Mouse (Mus musculus) CH12.LX (cell line): Measurements from ENCODE around the gene Olfr190. TPM values are rescaled to one million over a fixed set of nuclear protein-coding genes. Genes with fewer than 3 reads are reported as not detected.
"Not testable (repeated sequence)": the region's sequence is repeated elsewhere in the genome, so short reads cannot be mapped to it uniquely, and the experiment has no call there.

Source experiments
- DNase-seq: peaks from one replicate; pipeline ENCODE4 v3.0.0-alpha.2; 2013; ENCODE audit errors: extremely low read depth
- H3K27ac ChIP-seq: 2 replicates; pipeline ENCODE4 v1.5.1; 2012; ENCODE audit warnings: low read depth, mild to moderate bottlenecking, control low read depth, moderate library complexity; ENCODE audit not compliant: insufficient read depth
- H3K27me3 ChIP-seq: replicated peaks from 2 replicates; pipeline ENCODE3; 2012; ENCODE audit warnings: inconsistent platforms
- H3K36me3 ChIP-seq, 2 experiments: replicated peaks in 1 of 2; 2 replicates each; pipeline versions ENCODE3 to v1.6.1; 2012; ENCODE audit warnings: inconsistent platforms in 1 of 2, low read length in 1 of 2, mild to moderate bottlenecking in 1 of 2, mixed read lengths in 1 of 2, moderate library complexity in 1 of 2; ENCODE audit not compliant: control insufficient read depth in 1 of 2, insufficient read depth in 1 of 2
- H3K4me1 ChIP-seq, 2 experiments: 2 replicates each; pipeline ENCODE4 v1.6.1; 2012; ENCODE audit warnings: inconsistent platforms in 1 of 2, moderate library complexity in 1 of 2; ENCODE audit not compliant: insufficient read depth in 2 of 2, control insufficient read depth in 1 of 2
- H3K4me2 ChIP-seq: 2 replicates; pipeline ENCODE4 v1.6.1; 2012; ENCODE audit warnings: low read depth, mild to moderate bottlenecking, control low read depth; ENCODE audit not compliant: poor library complexity, insufficient read depth, severe bottlenecking
- H3K4me3 ChIP-seq, 3 experiments: fragments of 150-350 bp in 1 of 3; sonication (generic) in 1 of 3; replicated peaks in 1 of 3; 2 replicates each; pipeline versions ENCODE3 to v1.5.1; 2011 to 2012; ENCODE audit warnings: low read depth in 2 of 3, low read length in 2 of 3, mild to moderate bottlenecking in 2 of 3, moderate library complexity in 2 of 3, control low read depth in 1 of 3, improper control_type of control experiment in 1 of 3, inconsistent platforms in 1 of 3, mixed read lengths in 1 of 3; ENCODE audit not compliant: poor library complexity in 1 of 3
- H3K79me2 ChIP-seq: replicated peaks from 2 replicates; pipeline ENCODE4 v1.6.1; 2012; ENCODE audit warnings: mild to moderate bottlenecking, moderate library complexity; ENCODE audit not compliant: control insufficient read depth, poor library complexity, insufficient read depth, severe bottlenecking; ENCODE audit errors: extremely low read depth
- H3K9ac ChIP-seq: 2 replicates; pipeline ENCODE4 v1.6.1; 2012; ENCODE audit warnings: low read depth, mild to moderate bottlenecking, control low read depth, moderate library complexity; ENCODE audit not compliant: insufficient read depth
- H3K9me3 ChIP-seq: replicated peaks from 2 replicates; pipeline ENCODE3; 2012; ENCODE audit warnings: low read length, inconsistent platforms, mixed read lengths
- CHD1 ChIP-seq: IDR thresholded peaks from 2 replicates; pipeline ENCODE4 v1.6.1; 2012; ENCODE audit warnings: low read depth, low read length, improper control_type of control experiment, inconsistent platforms
- CHD2 ChIP-seq: IDR thresholded peaks from 2 replicates; pipeline ENCODE4 v1.6.1; 2011; ENCODE audit warnings: low read length, improper control_type of control experiment
- EP300 ChIP-seq: IDR thresholded peaks from 2 replicates; pipeline ENCODE4 v1.6.1; 2011; ENCODE audit warnings: low read length, improper control_type of control experiment
- GABPA ChIP-seq: IDR thresholded peaks from 2 replicates; pipeline ENCODE4 v1.6.1; 2012; ENCODE audit warnings: low read depth, low read length, improper control_type of control experiment, inconsistent platforms; ENCODE audit not compliant: insufficient replicate concordance
- JUN ChIP-seq: IDR thresholded peaks from 2 replicates; pipeline ENCODE4 v1.6.1; 2011; ENCODE audit warnings: low read depth, mild to moderate bottlenecking, low read length, improper control_type of control experiment, moderate library complexity; ENCODE audit not compliant: insufficient read depth
- JUND ChIP-seq: conservative IDR thresholded peaks from 2 replicates; pipeline ENCODE4 v1.6.1; 2011; ENCODE audit warnings: low read depth, low read length, improper control_type of control experiment
- MAZ ChIP-seq: IDR thresholded peaks from 2 replicates; pipeline ENCODE4 v1.6.1; 2012; ENCODE audit warnings: low read depth, mild to moderate bottlenecking, inconsistent platforms, low read length, improper control_type of control experiment, moderate library complexity
- RAD21 ChIP-seq: IDR thresholded peaks from 2 replicates; pipeline ENCODE4 v1.6.1; 2011; ENCODE audit warnings: low read depth, mild to moderate bottlenecking, low read length, improper control_type of control experiment, moderate library complexity
- RCOR1 ChIP-seq: conservative IDR thresholded peaks from 2 replicates; pipeline ENCODE4 v1.6.1; 2012; ENCODE audit warnings: low read depth, mild to moderate bottlenecking, inconsistent platforms, low read length, improper control_type of control experiment
- SIN3A ChIP-seq: IDR thresholded peaks from 2 replicates; pipeline ENCODE4 v1.6.1; 2012; ENCODE audit warnings: low read length, improper control_type of control experiment, inconsistent platforms
- SMC3 ChIP-seq: IDR thresholded peaks from 2 replicates; pipeline ENCODE4 v1.6.1; 2011; ENCODE audit warnings: low read depth, low read length, improper control_type of control experiment
- TCF12 ChIP-seq: IDR thresholded peaks from 2 replicates; pipeline ENCODE4 v1.6.1; 2014; ENCODE audit warnings: low read depth, mild to moderate bottlenecking, inconsistent platforms, low read length, improper control_type of control experiment
- USF1 ChIP-seq: IDR thresholded peaks from 2 replicates; pipeline ENCODE4 v1.6.1; 2014; ENCODE audit warnings: low read depth, mild to moderate bottlenecking, inconsistent platforms, low read length, improper control_type of control experiment
- ZC3H11A ChIP-seq: IDR thresholded peaks from 2 replicates; pipeline ENCODE4 v1.6.1; 2012; ENCODE audit warnings: low read depth, mild to moderate bottlenecking, inconsistent platforms, low read length, improper control_type of control experiment
- ZMIZ1 ChIP-seq: IDR thresholded peaks from 2 replicates; pipeline ENCODE4 v1.6.1; 2012; ENCODE audit warnings: low read depth, mild to moderate bottlenecking, inconsistent platforms, low read length, improper control_type of control experiment
- dilution Hi-C: fragments of 300-500 bp; cut with MboI; formaldehyde crosslinking; loops from 2 replicates; pipeline ENCODE4 v1.14.3; 2020; ENCODE audit warnings: low sequenced_read_pairs; ENCODE audit not compliant: extremely low pct_unique_long_range_greater_than_20kb, extremely low pct_ligation_motif_present
- in situ Hi-C: fragments of 300-500 bp; cut with MboI; formaldehyde crosslinking; loops from 3 replicates; pipeline ENCODE4 v1.14.3; 2019; ENCODE audit warnings: low sequenced_read_pairs, low pct_ligation_motif_present, low pct_unique_long_range_greater_than_20kb, mixed read lengths
- polyA plus RNA-seq: library from polyadenylated mRNA; unstranded; fragments of >175 nt; gene quantifications from 2 replicates; pipeline ENCODE4 v1.2.1, GENCODE M21; 2012; ENCODE audit warnings: low read depth; ENCODE audit not compliant: insufficient read length
- total RNA-seq, 2 experiments: library from RNA; depleted of rRNA; stranded (reverse); fragments of 300-350 nt in 1 of 2; fragments of >200 nt in 1 of 2; gene quantifications; 2 replicates each; pipeline ENCODE4 v1.2.3; 2012 to 2014

The Olfr190 gene
- total and polyA plus RNA-seq, 3 experiments, result not detected

GRCm38 (mm10) chr16:59081113-59081512, 3.3 kb upstream of the Olfr190 start:
- H3K4me1 ChIP-seq, H3K27me3 ChIP-seq, dilution Hi-C loops, H3K27ac ChIP-seq, H3K79me2 ChIP-seq, H3K9ac ChIP-seq, H3K9me3 ChIP-seq, H3K36me3 ChIP-seq, H3K4me3 ChIP-seq, H3K4me2 ChIP-seq, in situ Hi-C loops, DNase-seq: not testable (repeated sequence)

- no peaks in the 10 kb centered on the region for H3K4me1 ChIP-seq
- dilution Hi-C loops, result no loop called here
- no peak overlapping the region for H3K4me2 ChIP-seq
- H3K79me2 ChIP-seq, result no peaks in the 10 kb centered on the region
- TF ChIP-seq RCOR1 (no peak), TCF12 (no peak), JUN (no peak), ZC3H11A (no peak), RAD21 (no peak)
- TF ChIP-seq, all 38 proteins: peak for 0
- H3K27ac ChIP-seq, result no peak overlapping the region
- no peaks in the 10 kb centered on the region for H3K9me3 ChIP-seq
- no peaks in the 10 kb centered on the region for H3K36me3 ChIP-seq
- H3K9ac ChIP-seq, result no peak overlapping the region
- no peak overlapping the region for H3K4me3 ChIP-seq
- no peaks in the 10 kb centered on the region for H3K27me3 ChIP-seq
- no peak for DNase-seq
- in situ Hi-C loops, result no loop called here
These were observed 4.3 kb downstream of the Olfr190 start for GRCm38 (mm10) chr16:59073520-59073919.

GRCm38 (mm10) chr16:59071755-59072154, 6.0 kb downstream of the Olfr190 start:
- Histone ChIP-seq H3K4me1 (no peaks in the 10 kb centered on the region), H3K9me3 (no peaks in the 10 kb centered on the region), H3K79me2 (no peaks in the 10 kb centered on the region), H3K27me3 (no peaks in the 10 kb centered on the region), H3K9ac (no peak overlapping the region), H3K4me3 (no peak overlapping the region), H3K36me3 (no peaks in the 10 kb centered on the region), H3K27ac (no peak overlapping the region), H3K4me2 (no peak overlapping the region)
- TF ChIP-seq EP300 (no peak), GABPA (no peak), CHD1 (no peak), USF1 (no peak), ZC3H11A (no peak), SIN3A (no peak), SMC3 (no peak), JUND (no peak), CHD2 (no peak), MAZ (no peak), ZMIZ1 (no peak), RCOR1 (no peak)
- in situ Hi-C loops (no loop called here), dilution Hi-C loops (no loop called here)
- no peak for DNase-seq

GRCm38 (mm10) chr16:59062411-59062810, 15.4 kb downstream of the Olfr190 start:
- H3K4me1 ChIP-seq, H3K4me3 ChIP-seq, dilution Hi-C loops, H3K4me2 ChIP-seq, H3K36me3 ChIP-seq, H3K79me2 ChIP-seq, H3K9ac ChIP-seq, in situ Hi-C loops, H3K27me3 ChIP-seq, DNase-seq, H3K9me3 ChIP-seq, H3K27ac ChIP-seq: not testable (repeated sequence)

- H3K36me3 ChIP-seq, H3K27ac ChIP-seq, H3K27me3 ChIP-seq, H3K9ac ChIP-seq, H3K9me3 ChIP-seq, H3K4me3 ChIP-seq, dilution Hi-C loops, in situ Hi-C loops, H3K79me2 ChIP-seq, H3K4me1 ChIP-seq, DNase-seq, H3K4me2 ChIP-seq: not testable (repeated sequence)
These were observed 28.5 kb downstream of the Olfr190 start for GRCm38 (mm10) chr16:59049286-59049685.
